Mouse (Mus musculus) CD4-positive, CD25-positive, alpha-beta regulatory T cell, adult 9 weeks (primary cell): Measurements from ENCODE around the gene Spaca6. TPM values are rescaled to one million over a fixed set of nuclear protein-coding genes. Genes with fewer than 3 reads are reported as not detected.

Source experiments
- polyA plus RNA-seq: library from polyadenylated mRNA; unstranded; fragments of 100-300 nt; shearing (Covaris generic); gene quantifications from one replicate; pipeline ENCODE4 v1.2.1, GENCODE M21; 2017

Gene Spaca6
- polyA plus RNA-seq: 3.6 TPM

DNA sequence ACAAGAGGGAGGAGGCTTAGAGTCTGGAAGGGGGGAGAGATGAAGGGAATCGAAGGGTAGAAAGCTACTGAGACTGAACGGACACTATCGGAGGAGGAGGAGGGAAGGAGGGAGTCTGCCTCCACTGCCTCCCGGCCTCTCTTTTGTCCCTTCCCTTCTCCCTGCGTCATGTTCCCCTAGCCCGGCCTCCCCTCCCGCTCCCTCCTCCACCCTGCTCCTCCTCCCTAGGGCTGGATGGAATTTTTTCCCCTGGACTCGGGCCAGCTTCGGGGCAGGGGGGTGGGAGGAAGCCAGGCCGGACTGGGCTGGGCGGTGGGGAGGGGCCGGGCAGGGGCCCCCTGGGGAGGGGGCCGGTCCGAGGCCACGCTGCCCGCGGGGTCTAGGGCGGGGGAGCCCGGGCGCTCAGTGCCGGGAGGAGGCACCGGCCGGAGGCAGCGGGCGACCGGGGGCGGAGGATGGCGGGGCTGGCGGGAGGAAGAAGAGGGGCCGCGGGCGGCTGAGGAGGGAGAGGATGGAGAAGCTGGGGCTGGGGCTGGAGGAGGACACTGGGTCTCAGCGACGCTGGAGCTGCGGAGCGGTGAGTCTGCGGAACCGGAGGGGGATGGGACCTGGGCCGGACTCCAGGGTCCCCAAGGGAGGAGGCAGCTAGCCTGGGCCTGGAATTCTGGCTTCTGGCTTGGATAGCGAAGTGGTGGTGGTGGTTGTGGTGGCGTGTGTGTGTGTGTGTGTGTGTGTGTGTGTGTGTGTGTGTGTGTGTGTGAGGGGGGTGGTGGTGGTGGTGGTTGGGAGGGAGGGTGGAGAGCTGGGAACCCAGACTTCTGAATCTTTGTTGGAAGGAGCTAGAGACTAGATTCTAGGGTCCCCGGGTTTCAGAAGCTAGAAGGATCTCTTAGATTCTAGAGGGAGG, at the start of gene Spaca6:
Gene Spaca6, plus strand, starts transcription at position 408 of the 907 bp plus-strand sequence.

DNA sequence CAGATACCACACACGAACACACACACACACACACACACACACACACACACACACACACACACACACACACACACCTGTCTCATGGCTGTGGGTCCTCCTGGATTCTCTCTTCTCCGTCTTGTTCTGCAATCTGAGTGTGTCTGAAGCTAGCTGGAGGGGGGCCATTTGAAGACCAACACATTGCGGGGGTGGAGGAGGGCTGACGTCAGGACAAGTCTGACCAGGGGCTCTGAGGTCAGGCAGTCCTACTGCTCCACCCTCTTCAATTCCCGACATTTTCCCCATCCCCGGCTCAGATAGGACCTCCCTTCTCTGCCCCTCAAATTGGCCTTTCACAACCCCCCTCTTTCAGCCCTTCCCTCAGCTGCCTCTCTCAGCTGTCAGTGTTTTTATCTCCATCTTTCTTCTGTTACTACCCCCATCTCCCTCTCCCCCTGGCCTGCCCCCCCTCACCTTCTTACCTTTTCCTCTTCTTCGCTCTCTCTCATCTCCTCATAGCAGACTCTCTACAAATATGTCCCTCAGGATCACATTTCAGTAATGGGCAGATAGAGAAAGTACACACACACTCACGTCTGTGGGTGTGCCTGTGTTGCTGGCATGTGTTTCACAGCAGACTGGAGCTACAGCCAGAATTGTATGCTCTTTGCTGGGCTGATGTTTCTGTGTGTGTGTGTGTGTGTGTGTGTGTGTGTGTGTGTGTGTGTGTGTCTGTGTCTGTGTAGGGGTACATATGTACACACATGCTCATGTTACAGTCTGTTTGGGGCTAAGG, 28.3 kb downstream of the Spaca6 start, which contains the start of gene Has1:
Gene Has1, minus strand, starts transcription at position 142 of the 775 bp plus-strand sequence.

GRCm38 (mm10) chr17:17883840-17884239, 56.9 kb downstream of the Spaca6 start, which contains the start of gene Fpr1:
TSS of gene Fpr1 (minus strand) at chr17:17883940.

GRCm38 (mm10) chr17:17887774-17888248, 60.9 kb downstream of the Spaca6 start, which contains the start of the genes Fpr2 and Fpr3:
TSS of gene Fpr2 (plus strand) at chr17:17887824.
TSS of gene Fpr3 (plus strand) at chr17:17887852.

Other genes starting within 250 kb of the Spaca6 start
- gene Lnpep, start 202.1 kb upstream of the Spaca6 start, polyA plus RNA-seq: 50.4 TPM
- gene Vmn2r90, start 123.4 kb upstream of the Spaca6 start, polyA plus RNA-seq: not detected
- gene Has1, start 28.0 kb downstream of the Spaca6 start, polyA plus RNA-seq: not detected
- gene Fpr1, start 56.8 kb downstream of the Spaca6 start, polyA plus RNA-seq: 0.48 TPM
- gene Fpr2, start 60.7 kb downstream of the Spaca6 start, polyA plus RNA-seq: not detected
- gene Fpr3, start 60.7 kb downstream of the Spaca6 start, polyA plus RNA-seq: not detected
- gene Fpr-rs4, start 194.6 kb downstream of the Spaca6 start, polyA plus RNA-seq: not detected
- gene Vmn2r124, start 222.3 kb downstream of the Spaca6 start, polyA plus RNA-seq: not detected